Mouse (Mus musculus) gonadal fat pad, adult 2 months (tissue): ENCODE measurements around the gene Adss. TPM values are rescaled to one million over a fixed set of nuclear protein-coding genes. Genes with fewer than 3 reads are reported as not detected.
"Not testable (repeated sequence)": the region's sequence is repeated elsewhere in the genome, so short reads cannot be mapped to it uniquely, and the experiment has no call there.

Source experiments
- DNase-seq: peaks from one replicate; pipeline ENCODE4 v3.0.0-alpha.2; 2012; ENCODE audit warnings: low read depth
- polyA plus RNA-seq: library from polyadenylated mRNA; depleted of rRNA; stranded (reverse); fragments of >200 nt; gene quantifications from 2 replicates; pipeline ENCODE4 v1.2.3, GENCODE M21; 2012; rRNA removed

Adss gene
- polyA plus RNA-seq = 12.3 and 17.8 TPM in 2 replicates

DNA sequence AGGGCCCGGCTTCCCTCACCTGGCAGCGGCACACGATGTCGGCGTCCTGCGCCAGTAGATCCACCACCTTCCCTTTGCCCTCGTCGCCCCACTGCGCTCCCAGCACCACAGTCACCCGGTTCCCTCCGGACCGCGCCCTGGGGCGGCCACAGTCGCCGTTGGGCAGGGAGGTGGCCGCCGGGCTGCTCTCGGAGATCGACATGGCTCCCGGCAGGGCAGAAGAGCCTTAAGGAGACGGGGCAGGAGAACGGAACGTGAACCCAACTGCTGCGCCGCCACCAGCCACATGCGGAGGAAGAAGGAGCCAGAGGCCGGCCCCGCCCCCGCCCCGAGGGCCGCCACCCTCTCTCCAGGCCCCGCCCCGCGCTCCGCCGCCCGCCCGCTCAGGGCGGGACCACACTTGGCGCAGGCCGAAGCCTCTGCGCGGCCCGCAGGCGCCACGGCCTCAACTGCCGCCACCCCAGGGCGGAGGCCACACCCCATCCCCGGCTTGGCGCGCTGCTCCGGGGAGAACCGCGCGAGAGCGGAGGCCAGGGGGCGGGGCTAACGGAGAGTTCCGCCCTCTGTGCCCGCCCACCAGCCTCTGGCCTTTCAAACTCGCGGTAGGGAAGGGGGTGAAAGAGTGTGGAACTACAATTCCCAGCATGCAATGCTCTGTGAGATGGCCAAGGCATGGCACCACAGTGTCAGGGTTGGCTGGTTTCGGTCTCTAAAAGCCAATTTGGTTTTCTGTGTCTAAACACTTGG, at the start of gene Adss:
Gene Adss (minus strand): TSS at position 319 of the 747 bp plus-strand sequence.
- peak; percentile 75 for DNase-seq

DNA sequence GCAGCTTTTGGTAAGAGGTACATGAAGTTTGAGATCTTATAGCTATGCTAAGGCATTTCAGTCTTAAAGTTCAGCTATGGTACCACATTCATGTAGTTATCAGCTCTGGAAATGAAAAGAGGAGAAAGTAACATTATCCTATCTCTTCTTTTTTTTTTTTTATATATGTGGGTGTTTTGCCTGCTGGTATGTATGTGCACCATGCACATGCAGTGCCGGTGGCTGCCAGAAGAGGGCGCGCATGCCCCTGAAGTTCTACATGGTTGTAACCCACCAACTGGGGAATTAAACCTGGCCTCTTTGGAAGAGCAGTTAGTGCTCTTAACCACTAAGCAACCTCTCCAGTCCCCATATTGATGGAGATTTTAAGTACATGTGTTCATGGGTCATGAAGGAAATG, 49.5 kb upstream of the Adss start:
- not testable (repeated sequence) for DNase-seq

DNA sequence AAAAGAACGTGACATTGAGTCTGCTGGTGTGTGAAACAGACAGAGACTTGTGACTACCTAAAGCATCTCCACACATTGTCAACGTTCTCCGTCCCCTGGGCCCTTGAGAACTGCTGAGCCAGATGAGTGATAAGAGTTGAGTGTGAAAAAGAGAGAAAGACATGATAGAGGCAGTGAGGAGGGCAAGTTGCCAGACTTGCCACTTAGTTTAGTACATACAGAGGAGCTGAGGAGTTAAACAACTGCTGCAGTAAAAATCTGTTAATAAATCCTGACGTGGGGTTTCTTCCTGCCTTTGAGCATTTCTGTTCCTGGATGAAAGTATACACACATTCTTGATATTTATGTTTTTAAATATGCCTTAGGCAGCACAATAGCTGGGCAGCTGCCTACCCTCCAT, 31.5 kb upstream of the Adss start:
- DNase-seq = not testable (repeated sequence)

DNA sequence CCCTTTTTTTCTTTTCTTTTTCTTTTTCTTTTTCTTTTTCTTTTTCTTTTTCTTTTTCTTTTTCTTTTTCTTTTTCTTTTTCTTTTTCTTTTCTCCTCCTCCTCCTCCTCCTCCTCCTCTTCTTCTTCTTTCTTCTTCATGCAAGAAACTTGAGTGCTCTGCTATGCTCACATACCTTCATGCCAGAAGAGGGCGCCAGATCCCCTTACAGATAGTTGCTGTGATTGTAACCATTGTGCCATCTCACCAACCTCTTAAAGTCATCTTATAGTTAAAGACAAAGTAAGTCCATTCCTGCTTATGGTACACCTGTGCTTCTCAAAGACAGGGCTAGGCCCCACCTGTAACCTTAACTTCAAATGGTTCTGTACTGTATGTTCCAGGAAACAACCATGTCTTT, 10.5 kb upstream of the Adss start:
- DNase-seq = not testable (repeated sequence)

DNA sequence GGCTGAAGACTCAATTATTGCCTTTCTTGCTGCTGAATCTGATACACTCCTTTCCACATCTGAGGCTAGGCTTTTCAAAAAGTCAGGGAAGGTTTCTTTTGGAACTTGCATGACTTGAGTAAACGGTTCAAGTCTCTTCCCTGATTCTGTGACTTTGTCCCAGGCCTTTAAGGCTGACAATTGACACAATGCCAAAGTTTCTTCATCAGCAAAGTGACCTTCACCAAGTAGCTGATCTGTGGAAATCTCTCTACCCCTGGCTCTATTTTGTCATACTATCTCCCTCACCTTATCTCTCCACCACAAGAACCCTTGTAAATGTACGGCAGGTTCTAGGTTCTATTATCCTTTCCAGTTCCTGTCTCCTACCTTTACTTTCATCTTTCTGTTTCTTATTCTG, 7.2 kb upstream of the Adss start:
- DNase-seq = no peak

DNA sequence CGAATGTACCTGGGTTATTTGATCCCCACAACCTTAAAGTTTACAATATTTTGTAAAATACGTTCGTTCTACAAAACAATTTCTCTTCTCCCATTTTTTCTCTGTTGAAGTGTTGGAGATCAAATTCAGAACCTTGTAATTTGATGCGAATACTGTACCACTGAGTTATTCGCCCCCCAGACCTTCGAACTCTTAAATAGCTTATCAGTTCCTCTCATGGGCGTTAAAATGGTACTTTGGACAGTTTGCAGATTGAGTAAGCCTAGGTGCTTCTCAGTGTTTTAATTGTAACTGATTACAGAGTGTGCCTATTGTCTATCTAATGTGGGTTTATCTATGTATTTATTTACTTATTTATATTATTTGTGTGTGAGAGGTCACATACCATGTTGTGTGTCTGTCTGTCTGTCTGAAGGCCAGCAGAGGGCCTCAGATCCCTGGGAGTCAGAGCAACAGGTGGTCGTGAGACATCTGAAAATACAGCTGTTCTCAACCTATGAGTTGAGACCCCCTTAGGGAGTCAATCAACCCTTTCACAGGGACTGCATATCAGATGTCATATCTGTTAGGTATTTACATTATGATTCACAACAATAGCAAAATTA, 942 bp upstream of the Adss start:
- DNase-seq = no peak

DNA sequence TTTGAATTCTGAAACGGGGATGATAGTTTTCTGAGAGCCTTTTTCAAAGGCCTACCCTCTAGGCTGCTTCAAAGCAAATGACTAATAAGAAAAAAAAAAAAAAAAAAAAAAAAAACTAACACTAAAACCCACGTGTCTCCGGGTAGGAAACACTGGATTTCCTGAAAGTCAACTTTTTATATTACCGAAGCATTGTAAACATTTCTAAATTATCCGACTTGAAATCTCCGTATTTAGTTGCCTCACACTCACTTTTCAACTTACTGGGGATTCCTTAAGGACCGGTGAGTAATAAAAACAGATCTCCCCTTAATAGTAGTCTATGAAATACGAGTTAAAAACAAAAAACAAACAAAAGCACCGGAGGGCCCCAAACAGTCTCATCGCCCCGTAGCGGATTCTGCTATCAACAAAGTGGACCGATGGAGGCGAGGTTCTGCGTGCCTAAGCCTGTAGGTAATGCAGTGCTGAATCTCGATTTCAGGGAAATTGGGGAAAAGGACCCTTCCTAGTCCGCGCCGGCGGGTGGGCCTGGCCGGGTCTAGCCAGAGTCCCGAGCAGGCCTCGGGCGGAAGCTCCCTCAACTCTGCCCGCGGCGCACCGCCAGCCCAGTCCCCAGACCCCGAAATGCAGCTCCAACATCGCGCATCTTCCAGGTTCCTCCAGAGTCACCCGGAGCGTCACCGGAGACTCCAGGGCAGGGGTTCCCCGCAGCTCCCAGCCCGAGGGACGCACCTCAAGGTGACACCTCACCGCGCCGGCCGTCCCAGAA, 704 bp downstream of the Adss start:
- no peak for DNase-seq

DNA sequence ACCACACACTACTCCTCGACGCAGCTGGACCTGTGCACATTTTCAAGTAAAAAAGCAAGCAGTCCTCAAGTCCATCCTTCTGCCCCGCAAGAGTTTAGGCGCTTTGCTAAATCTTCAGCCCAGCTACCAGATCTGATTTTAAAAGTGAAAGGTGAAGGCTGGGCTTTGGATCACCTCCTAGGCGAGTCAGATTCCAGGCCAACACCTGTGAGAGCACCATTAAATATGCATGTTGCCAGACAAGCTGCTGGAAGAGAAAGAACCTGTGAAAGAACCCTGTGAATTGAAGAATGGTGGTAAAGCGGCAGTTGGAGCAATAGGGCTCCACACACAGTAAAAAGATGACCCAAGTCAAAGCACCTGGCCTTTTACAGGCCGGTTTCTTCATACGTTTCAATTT, 1.4 kb downstream of the Adss start:
- no peak for DNase-seq

DNA sequence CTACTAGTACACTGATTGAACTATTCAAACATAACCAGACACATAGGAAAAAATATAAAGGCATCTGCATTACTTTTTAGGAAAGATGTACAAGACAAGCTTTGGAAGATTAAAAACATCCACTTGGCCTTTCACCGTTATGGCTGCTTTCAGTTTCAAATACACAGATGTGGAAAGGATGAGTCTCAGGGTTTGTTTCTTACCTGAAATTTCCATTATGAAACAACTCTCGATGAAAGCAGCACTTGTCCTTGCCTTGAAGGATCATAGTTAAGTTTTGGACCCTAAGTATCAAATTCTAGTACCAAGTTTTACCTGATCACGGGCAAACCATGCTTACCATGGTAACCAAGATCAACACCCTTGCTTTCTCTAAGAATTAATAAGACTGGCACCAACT, 3.5 kb downstream of the Adss start:
- no peak for DNase-seq

DNA sequence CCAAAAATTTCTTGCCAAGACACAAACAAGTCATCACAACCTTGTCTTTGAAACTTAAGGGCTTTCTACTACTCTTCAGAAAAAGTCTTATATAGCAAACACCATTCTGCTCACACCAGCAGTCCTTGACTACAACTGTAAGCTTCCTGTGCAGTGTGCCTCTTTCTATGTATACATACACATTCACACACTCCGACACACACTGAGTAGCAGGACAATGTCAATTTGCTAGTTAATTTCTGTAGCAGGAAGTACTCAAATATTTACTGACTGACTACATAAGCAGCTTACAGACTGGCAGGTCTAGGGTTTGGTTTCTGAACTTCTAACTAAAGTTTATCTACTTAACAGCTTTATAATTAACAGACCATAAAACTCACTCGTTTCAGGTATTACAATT, 18.9 kb downstream of the Adss start:
- DNase-seq = no peak

DNA sequence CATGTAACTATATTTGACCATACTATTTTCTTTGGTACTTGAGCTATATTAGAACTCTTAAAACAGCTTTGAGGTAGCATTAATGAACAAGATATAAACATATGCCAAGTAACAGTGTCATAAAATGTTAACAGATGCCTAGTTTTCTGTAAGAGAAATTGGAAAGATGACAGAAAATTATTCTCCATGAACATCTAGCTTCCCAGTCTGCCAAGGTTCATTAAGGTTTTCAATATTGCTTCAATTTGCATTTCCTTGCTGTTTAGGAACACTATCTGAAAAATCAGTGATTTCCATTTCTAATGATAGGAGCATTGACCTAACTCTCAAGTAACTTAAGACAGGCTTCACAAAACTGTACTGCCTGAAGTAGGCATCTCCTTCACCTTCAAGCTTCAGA, 27.4 kb downstream of the Adss start:
- no peak for DNase-seq

DNA sequence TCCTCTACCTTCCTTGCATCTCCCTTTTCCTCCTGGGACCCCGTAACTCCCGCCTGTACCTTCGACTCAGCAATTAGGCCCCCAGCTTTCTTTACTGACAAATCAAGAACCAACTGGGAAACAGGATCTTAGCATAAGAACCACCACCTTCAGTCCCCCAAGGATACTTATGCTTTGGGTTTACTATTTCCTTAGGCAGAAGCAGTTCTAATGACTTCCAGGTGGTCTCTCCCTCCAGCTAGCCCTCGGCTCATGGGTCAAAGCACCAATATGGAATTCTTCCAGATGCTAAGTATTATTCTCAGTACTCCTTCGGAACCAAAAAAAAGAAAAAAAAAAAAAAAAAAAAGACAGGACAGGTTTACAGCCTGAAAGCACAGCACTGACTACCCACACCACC, 39.1 kb downstream of the Adss start:
- no peak for DNase-seq

DNA sequence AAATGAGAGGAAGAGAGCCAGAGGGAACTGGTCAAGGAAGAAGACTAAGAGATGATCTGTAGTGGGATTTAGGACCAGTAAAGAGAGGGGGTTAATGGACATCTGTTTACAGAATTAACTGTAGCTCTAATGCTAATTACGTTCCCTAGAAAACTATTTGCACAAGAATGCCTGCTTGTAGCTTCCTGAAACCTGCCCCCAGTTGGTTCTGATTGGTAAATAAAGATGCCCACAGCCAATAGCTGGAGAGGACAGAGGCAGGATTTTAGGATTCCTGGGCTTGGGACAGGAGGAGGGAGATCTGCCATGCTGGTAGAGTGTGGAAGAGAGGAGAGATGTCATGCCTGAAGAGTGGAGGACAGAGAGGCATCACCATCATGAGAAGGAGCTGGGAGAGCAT, 42.8 kb downstream of the Adss start:
- DNase-seq = no peak

DNA sequence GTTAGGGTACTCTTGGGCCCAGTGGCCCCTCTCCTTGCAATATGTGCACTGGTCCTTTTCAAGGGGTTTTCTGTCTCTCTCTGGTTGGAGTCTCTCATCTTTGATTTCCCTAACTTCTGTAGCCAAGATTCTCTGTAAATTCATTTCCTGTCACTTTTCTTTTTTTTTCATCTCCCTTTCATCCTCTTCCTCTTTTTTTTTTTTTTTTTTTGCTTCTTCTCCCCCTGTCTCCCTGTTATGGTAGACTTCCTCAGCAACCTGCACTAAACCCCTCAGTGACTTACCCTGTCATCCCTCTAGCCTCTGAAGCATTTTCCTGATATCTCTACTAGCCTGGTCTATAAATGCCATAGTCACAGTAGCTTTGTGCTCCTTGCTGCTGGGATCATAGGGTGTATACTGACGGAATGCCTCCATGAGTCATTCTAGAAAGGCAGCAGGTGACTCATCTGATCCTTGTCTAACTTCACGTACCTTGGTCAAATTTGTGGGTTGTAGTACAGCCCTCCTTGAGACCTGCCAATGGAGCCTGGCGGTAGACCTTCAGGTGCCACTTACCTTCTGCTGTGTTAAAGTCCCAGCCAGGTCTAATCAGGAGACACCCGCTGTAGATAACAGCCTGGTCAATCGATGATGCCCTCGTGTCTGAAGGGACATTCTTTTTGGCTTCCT, 48.3 kb downstream of the Adss start:
- no peak for DNase-seq

DNA sequence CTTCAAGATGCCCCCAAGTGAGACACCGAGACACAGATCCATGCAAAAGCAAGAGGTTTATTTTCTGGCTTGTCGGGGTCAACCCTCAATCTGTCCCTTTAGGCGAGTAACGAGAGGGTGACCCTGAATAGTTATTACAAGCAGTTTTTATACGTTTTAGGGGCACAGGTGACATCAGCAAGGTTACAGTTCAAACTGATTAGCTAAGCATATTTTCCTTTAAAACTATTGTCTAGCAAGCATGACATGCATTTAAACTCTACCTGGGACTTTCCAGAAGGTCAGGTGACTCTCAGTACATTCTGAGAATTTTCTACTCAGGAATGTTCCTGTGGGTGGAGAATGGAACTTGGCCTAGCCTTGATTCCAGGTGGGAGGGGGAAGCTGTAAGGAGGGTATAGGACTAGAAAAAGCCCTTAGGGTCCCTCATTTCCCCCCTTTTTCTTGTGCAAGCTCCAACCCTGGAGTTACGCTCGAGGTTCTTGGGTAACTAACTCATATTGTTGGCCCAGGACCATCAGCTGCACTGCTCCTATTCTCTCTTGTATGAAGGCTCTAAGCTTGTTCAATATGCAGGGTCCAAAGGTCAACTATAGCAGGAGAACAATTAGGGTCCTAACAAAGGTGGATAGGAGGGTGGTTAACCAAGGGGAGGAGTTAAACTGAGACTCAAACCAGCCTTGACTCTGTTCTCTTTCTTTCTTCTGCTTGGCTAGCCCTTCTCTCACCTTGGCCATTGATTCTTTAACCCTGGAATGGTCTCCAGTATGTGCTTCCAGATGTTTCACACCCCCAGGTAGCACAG, 51.6 kb downstream of the Adss start:
- no peak for DNase-seq

DNA sequence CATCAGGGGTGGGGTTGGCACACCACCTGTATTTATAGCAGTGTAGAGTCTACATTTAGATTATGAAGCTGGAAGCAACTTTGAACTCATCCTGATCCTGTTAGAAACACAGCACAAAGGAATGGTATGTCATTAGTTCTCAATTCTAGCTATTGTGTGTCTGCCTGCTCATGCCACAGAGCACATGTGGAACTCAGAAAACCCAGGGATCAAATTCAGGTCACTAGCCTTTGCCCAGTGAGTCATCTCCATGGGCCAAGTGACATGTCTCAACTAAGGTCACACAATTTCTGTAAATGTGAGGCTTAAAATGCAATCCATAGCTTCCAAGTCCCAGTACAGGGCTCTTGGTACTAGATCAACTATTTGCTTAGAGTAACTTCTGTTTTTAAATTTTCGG, 54.2 kb downstream of the Adss start:
- DNase-seq = no peak

DNA sequence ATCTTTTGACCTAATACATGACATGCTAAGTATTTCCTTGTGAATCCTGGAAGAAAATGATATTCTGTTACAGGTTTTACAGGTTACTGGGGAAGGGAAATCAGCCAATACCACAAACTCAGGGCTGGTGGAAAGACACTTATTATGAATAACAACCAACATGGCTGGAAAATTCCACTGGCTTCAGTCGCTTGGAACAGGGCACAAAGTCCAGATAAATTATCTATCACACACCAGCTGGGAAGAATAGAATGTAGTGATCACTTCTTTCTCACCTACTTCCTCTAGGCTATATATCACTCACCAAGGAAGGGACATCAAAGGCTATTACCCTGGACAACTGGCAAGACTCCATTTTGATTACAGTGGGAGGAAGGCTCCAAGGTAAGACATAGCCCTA, 55.6 kb downstream of the Adss start:
- DNase-seq = no peak

DNA sequence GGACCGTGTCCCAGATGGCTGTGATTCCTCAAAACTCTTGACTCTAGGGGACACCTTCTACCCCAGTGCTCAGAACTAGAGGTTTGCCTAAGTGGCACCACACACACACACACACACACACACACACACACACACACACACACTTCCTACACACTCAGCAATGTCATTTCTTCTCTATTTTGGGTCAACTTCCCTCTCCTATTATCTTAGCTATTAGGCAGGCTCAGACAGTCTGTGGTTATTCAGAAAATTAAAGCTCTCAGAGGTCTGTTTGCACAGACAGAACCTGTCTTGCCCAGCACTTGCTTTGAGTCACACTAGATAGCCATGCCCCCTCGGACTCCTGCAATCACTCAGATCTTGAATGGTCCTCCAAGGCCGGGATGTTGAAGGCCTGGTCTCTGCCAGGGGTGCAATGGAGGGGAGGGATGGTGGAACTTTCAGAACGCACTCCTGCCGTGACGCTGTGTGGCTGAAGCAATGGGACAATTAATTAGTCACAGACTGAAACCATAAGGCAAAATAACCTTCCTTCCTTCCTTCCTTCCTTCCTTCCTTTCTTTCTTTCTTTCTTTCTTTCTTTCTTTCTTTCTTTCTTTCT, 58.7 kb downstream of the Adss start:
- DNase-seq = no peak

DNA sequence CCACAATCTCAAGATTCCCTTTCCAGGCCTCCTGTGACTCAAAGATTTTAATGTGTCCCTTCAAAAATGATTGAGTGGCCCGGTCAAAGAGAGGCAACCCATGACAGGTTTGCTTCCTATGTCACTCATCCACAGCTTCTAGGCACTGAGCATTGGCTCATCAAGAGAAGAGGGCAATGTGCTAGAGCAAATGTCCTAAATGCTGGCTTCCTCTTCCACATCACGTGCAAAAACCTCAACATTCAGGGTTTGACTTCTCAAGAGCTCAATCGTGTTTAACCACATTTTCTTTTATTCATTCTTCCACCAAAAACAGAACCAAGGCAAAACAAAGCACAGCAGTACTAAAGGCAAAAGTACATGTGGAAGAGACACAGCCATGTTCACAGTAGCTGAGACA, 64.3 kb downstream of the Adss start:
- DNase-seq = no peak

DNA sequence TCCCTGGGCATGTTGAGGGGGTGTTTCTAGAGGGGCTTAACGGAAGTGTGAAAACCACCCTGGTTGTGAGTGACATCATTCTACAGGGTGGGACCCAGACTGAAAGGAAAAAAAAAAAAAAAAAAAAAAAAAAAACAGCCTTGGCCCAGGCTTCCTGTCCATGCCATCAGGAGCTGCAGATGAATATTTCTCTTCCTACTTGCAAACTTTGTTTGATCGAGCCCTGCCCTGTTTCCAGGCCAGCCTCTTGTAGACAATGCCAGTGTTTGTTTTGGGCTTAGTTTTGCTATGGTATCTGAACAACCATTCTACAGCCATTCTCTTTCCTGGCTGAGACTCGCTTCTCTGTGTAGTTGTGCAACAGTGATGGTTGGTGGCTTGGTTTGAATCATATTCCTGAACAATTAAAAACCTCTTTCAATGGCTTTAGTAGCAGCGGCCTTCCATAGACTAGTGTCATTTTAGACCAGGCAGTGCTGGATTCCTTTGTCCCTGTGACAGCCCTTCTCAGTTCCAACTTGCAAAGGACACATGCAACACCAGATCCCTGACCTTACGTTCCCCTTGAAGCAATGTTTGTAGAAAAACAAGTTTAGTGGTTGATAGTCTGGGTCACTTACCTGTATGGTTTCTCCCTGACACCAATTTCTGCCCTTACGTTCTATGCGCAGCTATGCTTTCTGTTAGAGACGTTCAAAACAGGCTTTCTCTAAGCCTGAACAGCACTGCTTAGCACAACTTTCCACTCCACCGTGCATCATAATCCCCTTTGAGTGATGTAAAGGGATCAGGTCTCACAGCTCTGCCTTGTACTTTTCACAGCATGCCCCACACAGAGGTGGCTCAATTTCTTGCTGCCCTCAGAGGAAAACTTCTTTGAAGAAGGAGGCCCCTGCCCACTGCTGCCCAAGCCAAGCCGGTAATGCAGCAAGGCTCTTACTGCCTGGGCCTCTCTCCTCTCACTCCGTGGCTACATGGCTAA, 67.0 kb downstream of the Adss start, which contains the start of gene 1700016C15Rik:
Gene 1700016C15Rik (plus strand): TSS at position 772 of the 982 bp plus-strand sequence.
- DNase-seq = no peak
